Mouse (Mus musculus) stomach, postnatal 0 days (tissue): ENCODE measurements around the gene Sema4b.
A peak's percentile ranks its signal among the peaks of the same experiment; 100 is the strongest.

ENCODE experiments used
- CTCF ChIP-seq: IDR thresholded peaks from 2 replicates; pipeline ENCODE4 v1.5.1; 2016; ENCODE audit warnings: antibody characterized with exemption, low read depth, mild to moderate bottlenecking, moderate library complexity
- EP300 ChIP-seq: optimal IDR thresholded peaks from 2 replicates; pipeline ENCODE3; 2016; ENCODE audit warnings: antibody characterized with exemption

DNA sequence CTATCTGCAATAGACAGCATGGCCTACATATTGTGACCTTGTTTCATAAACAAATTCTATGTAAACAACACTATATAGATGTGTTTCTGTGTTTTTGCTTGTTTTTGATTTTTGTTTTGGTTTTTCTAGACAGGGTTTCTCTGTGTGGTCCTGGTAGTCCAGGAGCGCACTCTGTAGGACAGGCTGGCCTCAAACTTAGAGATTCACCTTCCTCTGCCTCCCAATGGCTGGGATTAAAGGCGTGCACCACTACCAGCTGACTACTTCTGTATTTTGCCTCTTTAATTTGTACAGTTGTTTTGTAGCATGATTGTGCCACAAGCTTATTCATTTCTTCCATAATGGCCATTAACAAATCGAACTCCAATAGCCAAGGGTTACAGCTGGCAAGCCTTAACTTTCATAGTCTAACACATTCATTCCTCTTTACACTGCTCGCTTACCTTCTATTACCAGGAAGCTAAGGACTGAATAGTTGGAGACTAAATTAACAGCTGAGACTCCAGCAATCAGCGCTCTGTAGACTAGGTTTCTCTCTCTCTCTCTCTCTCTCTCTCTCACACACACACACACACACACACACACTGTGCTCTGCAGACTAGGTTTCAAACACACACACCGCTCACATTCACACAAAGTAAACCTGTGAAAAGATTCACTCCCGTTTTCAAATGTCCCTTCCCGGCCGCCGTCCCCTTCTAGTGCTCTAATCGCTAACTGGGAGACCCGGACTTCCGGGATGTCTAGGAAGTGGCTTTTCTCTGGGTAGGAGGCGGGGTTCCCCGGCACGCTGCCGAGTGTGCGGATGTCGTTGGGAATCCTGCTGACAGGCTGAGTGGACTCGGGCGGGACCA lies 82.5 kb downstream of the Sema4b start, which contains the start of gene Vps33b:
- TF ChIP-seq CTCF, result peak; percentile 3; the same call in 1 of the 2 replicates
- peak; percentile 55 for TF ChIP-seq EP300
